Mouse (Mus musculus) forebrain, embryonic 14.5 days (tissue): ENCODE measurements around the gene Cox14. TPM values are rescaled to one million over a fixed set of nuclear protein-coding genes. Genes with fewer than 3 reads are reported as not detected.

Experiments used
- polyA plus RNA-seq: library from polyadenylated mRNA; unstranded; fragments of >200 nt; fragmentation: Nextera tagmentation; extraction: Ambion mirVana; gene quantifications from 2 replicates; pipeline ENCODE4 v1.2.1, GENCODE M21; 2014

Gene Cox14
- polyA plus RNA-seq, 1 experiment from 2014 or later, result 238 TPM

Other genes with a start within 250 kb of the Cox14 start
- gene Faim2, start 197.5 kb upstream of the Cox14 start, polyA plus RNA-seq, result 11.6 and 12.7 TPM in 2 replicates
- not detected in 2 replicates for gene Aqp2, start 146.6 kb upstream of the Cox14 start, polyA plus RNA-seq
- 0.15 TPM in 1 of 2 replicates, not detected in the other for gene Aqp5, start 134.8 kb upstream of the Cox14 start, polyA plus RNA-seq
- 0.10 TPM in 1 of 2 replicates, not detected in the other for gene Aqp6, start 124.2 kb upstream of the Cox14 start, polyA plus RNA-seq
- gene Racgap1, start 74.0 kb upstream of the Cox14 start, polyA plus RNA-seq, result 74.2 and 78.9 TPM in 2 replicates
- gene Asic1, start 55.2 kb upstream of the Cox14 start, polyA plus RNA-seq, result 15.6 and 18.9 TPM in 2 replicates
- gene Smarcd1, start 23.5 kb upstream of the Cox14 start, polyA plus RNA-seq, result 90.7 and 98.1 TPM in 2 replicates
- not detected in 2 replicates for gene Gm17349, start 20.1 kb upstream of the Cox14 start, polyA plus RNA-seq
- gene Gpd1, start 8.1 kb upstream of the Cox14 start, polyA plus RNA-seq, result 0.77 and 1.2 TPM in 2 replicates
- 71.9 and 72.5 TPM in 2 replicates for gene Cers5, start 47.3 kb downstream of the Cox14 start, polyA plus RNA-seq
- 27.0 and 32.1 TPM in 2 replicates for gene Lima1, start 149.8 kb downstream of the Cox14 start, polyA plus RNA-seq
- not detected in 2 replicates for gene Fam186a, start 241.4 kb downstream of the Cox14 start, polyA plus RNA-seq
- gene Larp4, start 244.4 kb downstream of the Cox14 start, polyA plus RNA-seq, result 29.0 and 32.6 TPM in 2 replicates